Mouse (Mus musculus) frontal cortex, adult (tissue): ENCODE results near the gene Ercc8.

ENCODE experiments used
- ATAC-seq: cut with Nextera tagmentation; 2 replicates; pipeline ENCODE4 v1.9.2; 2017; ENCODE audit warnings: mild to moderate bottlenecking, moderate library complexity, mixed read lengths; ENCODE audit not compliant: low TSS enrichment

The Ercc8 gene

GRCm38 (mm10) chr13:108215231-108215780 lies 56.8 kb downstream of the Ercc8 start:
- ATAC-seq: no peak

DNA sequence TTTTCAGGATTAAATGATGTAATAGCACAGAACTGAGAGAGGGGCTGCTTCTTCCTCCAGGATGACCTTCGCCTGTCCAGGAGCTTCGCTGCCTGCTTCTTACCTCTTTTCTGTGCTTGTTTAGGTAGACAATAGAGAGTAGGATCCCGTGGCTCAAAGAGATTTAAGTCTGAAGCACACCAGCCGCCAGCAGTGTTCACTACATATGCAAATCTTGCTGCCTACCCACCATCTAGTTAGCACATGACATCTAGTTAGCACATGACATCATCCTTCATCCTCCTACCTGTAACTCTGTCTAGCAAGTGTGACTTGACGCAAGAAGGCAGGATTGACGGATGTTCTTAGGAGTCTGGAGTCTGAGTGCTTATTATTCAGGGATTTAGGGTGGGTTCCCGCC lies 61.2 kb downstream of the Ercc8 start:
- ATAC-seq: peak; percentile 66; the same call in 1 of the 2 replicates

GRCm38 (mm10) chr13:108229191-108229590 lies 70.7 kb downstream of the Ercc8 start:
- no peak for ATAC-seq

GRCm38 (mm10) chr13:108229634-108230330 lies 71.3 kb downstream of the Ercc8 start:
- ATAC-seq: no peak

- ATAC-seq: peak; percentile 65
Measured at GRCm38 (mm10) chr13:108240012-108240411, 81.5 kb downstream of the Ercc8 start.

- no peak for ATAC-seq
Measured at GRCm38 (mm10) chr13:108241715-108242114, 83.2 kb downstream of the Ercc8 start.
